Mouse (Mus musculus) liver, embryonic 13.5 days (tissue): ENCODE measurements at regions not wholly inside any gene's neighbourhood (a gene's known extent, or its start where the extent isn't known, plus 50 kb on each side); places are given as distances from the start of the nearest gene placed in this dataset.

Experiments used
- ATAC-seq: fragments of 200-750 bp; cut with Nextera tagmentation; 2 replicates; pipeline ENCODE4 v1.8.0; 2017; ENCODE audit warnings: low read depth, mild to moderate bottlenecking, moderate number of reproducible peaks, moderate library complexity
- DNase-seq: peaks from one replicate; pipeline ENCODE4 v3.0.0; 2022
- H3K27ac ChIP-seq: fragments of 300-500 bp; sonication (generic); 2 replicates; pipeline ENCODE4 v1.5.1; 2015; ENCODE audit warnings: moderate library complexity, mild to moderate bottlenecking, inconsistent platforms
- H3K27me3 ChIP-seq: fragments of 300-500 bp; sonication (generic); 2 replicates; pipeline ENCODE4 v1.6.1; 2015; ENCODE audit warnings: mild to moderate bottlenecking, inconsistent platforms
- H3K36me3 ChIP-seq: fragments of 300-500 bp; sonication (generic); 2 replicates; pipeline ENCODE4 v1.6.1; 2015; ENCODE audit warnings: mild to moderate bottlenecking, inconsistent platforms
- H3K4me1 ChIP-seq: fragments of 300-500 bp; sonication (generic); replicated peaks from 2 replicates; pipeline ENCODE4 v1.6.1; 2015; ENCODE audit warnings: inconsistent platforms
- H3K4me2 ChIP-seq: fragments of 300-500 bp; sonication (generic); 2 replicates; pipeline ENCODE4 v1.6.1; 2015; ENCODE audit warnings: inconsistent platforms, mild to moderate bottlenecking, moderate library complexity
- H3K4me3 ChIP-seq: fragments of 300-500 bp; sonication (generic); replicated peaks from 2 replicates; pipeline ENCODE4 v1.5.1; 2015; ENCODE audit warnings: mild to moderate bottlenecking, inconsistent platforms
- H3K9ac ChIP-seq: fragments of 300-500 bp; sonication (generic); 2 replicates; pipeline ENCODE4 v1.6.1; 2015; ENCODE audit warnings: mild to moderate bottlenecking, inconsistent platforms
- H3K9me3 ChIP-seq: fragments of 300-500 bp; sonication (generic); replicated peaks from 2 replicates; pipeline ENCODE4 v1.6.1; 2016; ENCODE audit warnings: inconsistent platforms
- WGBS: fragments of 180-500 bp; shearing (Covaris S2); methylation state at CpG from one replicate; pipeline ENCODE4 v1.1.7; 2015; ENCODE audit not compliant: insufficient replicate concordance; 5-methylcytosine and 5-hydroxymethylcytosine counted together

DNA sequence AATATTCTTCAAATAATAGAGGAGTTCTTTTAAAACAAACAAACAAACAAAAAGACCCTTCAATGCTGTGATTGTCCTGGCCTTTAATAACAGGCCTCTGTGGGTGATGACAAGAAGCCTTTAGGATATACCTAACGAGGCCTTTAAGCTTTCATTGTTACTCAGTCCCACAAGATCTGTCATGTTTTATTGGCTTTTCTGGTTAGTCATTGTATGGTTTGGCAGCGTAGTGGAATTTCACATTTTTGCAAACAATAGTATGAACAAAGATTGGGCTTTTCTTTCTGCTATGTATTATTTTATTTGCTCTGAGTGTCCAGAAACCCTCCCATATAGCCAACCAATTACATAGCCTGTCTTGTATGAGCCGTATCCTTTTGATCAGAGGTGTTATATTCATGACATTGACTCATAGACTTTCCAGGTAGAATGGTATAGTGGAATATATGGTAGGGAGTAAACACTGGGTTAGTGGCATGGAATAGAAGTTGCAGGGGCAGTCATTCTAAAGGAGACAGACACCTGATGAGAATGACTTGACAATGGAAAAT lies 76.1 kb upstream of the Cerkl start:
- 57% methylated on average over 3 of the region's 3 CpGs for WGBS
- Histone ChIP-seq H3K27me3 (no peaks in the 10 kb centered on the region), H3K9me3 (no peaks in the 10 kb centered on the region), H3K4me2 (no peak overlapping the region), H3K27ac (no peak overlapping the region), H3K36me3 (no peaks in the 10 kb centered on the region), H3K9ac (no peak overlapping the region), H3K4me3 (no peak overlapping the region), H3K4me1 (no peaks in the 10 kb centered on the region)
- DNase-seq (no peak), ATAC-seq (no peak)

DNA sequence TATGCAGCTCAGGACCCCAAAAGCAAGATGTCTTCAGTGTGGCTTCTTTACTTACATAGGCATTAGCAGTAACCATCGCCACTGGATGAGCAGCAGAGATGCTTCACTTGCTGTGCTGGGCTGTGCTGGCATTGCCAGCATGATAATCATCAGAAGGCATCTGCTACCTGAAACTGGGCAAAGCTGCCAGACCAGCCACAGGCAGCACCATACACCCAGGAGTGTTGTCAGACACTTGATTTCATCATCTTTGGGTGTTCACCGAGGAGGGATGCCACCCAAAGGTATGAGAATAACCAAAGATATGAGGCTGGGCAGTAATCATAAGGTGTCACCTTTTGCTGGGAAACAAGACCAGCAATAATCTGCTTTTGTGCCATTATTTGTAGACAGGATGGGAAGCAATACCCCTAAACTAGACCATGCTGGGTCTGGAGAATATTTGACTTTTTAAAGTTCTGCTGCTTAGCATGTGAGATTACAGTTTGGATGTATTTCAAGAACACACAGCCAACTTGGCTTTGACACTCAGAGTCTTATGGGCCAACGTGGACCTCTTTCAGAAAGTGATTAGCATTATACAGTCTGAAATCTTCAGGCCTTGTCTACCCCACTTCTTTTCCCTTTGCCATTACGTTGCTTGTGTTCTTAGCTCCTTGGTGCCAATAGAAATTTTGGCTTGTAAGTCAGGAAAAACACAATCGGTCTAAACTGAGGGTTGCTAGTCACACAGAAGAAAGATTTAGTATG lies 80.7 kb upstream of the Cerkl start:
- H3K9ac ChIP-seq = no peak overlapping the region
- H3K27me3 ChIP-seq = no peaks in the 10 kb centered on the region
- WGBS = 58% methylated on average over 5 of the region's 5 CpGs
- no peak overlapping the region for H3K4me3 ChIP-seq
- no peak overlapping the region for H3K4me2 ChIP-seq
- H3K4me1 ChIP-seq = no peaks in the 10 kb centered on the region
- ATAC-seq = no peak
- H3K27ac ChIP-seq = no peak overlapping the region
- no peaks in the 10 kb centered on the region for H3K36me3 ChIP-seq
- H3K9me3 ChIP-seq = no peaks in the 10 kb centered on the region
- no peak for DNase-seq

- Histone ChIP-seq H3K9ac (no peak overlapping the region), H3K36me3 (no peaks in the 10 kb centered on the region), H3K4me2 (no peak overlapping the region), H3K9me3 (no peaks in the 10 kb centered on the region), H3K4me3 (no peak overlapping the region), H3K27me3 (no peaks in the 10 kb centered on the region), H3K4me1 (no peaks in the 10 kb centered on the region), H3K27ac (no peak overlapping the region)
- DNase-seq (no peak), ATAC-seq (no peak)
- 38% methylated on average over 8 of the region's 8 CpGs for WGBS
Measured at GRCm38 (mm10) chr2:79540384-79540783, 83.8 kb upstream of the Cerkl start.

DNA sequence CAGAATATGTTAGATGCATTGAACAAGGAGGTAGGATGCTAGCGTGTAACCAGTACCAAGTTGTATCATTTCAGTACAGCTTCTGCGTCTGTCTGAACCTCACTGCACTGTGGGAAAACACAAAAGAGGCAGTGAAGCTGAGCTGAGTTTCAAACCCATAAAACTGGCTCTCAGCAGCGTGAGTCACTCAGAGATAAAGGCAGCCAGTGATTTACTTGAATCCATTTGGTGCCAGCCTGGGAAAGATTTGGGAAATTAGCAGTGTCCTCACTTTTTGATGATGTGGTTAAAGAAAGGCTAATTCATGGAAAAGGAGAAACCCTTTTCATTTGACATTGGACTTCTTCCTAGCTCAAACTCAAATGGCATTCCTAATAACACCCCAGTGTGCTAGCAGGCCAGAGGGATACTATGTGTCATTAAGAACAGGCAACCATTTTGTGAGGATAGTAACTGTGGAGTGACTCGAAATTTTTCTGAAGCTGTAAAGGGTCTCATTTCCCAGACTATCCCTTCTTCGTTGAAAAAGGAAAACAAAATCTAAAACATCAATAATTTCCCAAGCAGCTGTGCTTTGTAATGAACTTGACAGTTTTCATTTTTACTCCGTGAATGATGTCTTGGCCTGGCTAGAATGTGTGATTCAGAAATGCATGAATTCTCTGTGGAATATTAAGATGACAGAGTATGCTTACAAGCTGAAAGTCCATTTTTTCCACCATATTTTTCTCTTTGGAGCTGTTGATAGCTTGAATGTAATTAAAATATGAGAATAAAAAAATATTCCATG lies 85.8 kb upstream of the Cerkl start:
- Histone ChIP-seq H3K4me1 (no peaks in the 10 kb centered on the region), H3K9ac (no peak overlapping the region), H3K27ac (no peak overlapping the region), H3K27me3 (no peaks in the 10 kb centered on the region), H3K4me2 (no peak overlapping the region), H3K36me3 (no peaks in the 10 kb centered on the region), H3K9me3 (no peaks in the 10 kb centered on the region), H3K4me3 (no peak overlapping the region)
- 62% methylated on average over 6 of the region's 6 CpGs for WGBS
- ATAC-seq (no peak), DNase-seq (no peak)

- Histone ChIP-seq H3K27me3 (no peaks in the 10 kb centered on the region), H3K4me2 (no peak overlapping the region), H3K4me3 (no peak overlapping the region), H3K9me3 (no peaks in the 10 kb centered on the region), H3K36me3 (no peaks in the 10 kb centered on the region), H3K4me1 (no peaks in the 10 kb centered on the region), H3K9ac (no peak overlapping the region), H3K27ac (no peak overlapping the region)
- DNase-seq = no peak
- 63% methylated on average over 5 of the region's 5 CpGs for WGBS
- ATAC-seq = no peak
Measured at GRCm38 (mm10) chr2:79543456-79543855, 86.9 kb upstream of the Cerkl start.

GRCm38 (mm10) chr2:79543948-79544792 lies 87.6 kb upstream of the Cerkl start:
- DNase-seq (no peak), ATAC-seq (no peak)
- WGBS = 64% methylated on average over 8 of the region's 8 CpGs
- no peaks in the 10 kb centered on the region for H3K9me3 ChIP-seq
- no peaks in the 10 kb centered on the region for H3K27me3 ChIP-seq
- H3K4me2 ChIP-seq = no peak overlapping the region
- H3K4me1 ChIP-seq = no peaks in the 10 kb centered on the region
- no peak overlapping the region for H3K9ac ChIP-seq
- H3K27ac ChIP-seq = no peak overlapping the region
- H3K36me3 ChIP-seq = no peaks in the 10 kb centered on the region
- H3K4me3 ChIP-seq = no peak overlapping the region

GRCm38 (mm10) chr2:79544793-79545260 lies 88.2 kb upstream of the Cerkl start:
- no peak for DNase-seq
- no peak overlapping the region for H3K4me2 ChIP-seq
- H3K9me3 ChIP-seq = no peaks in the 10 kb centered on the region
- no peak overlapping the region for H3K27ac ChIP-seq
- ATAC-seq = no peak
- no peak overlapping the region for H3K9ac ChIP-seq
- no peak overlapping the region for H3K4me3 ChIP-seq
- no peaks in the 10 kb centered on the region for H3K27me3 ChIP-seq
- WGBS = 68% methylated on average over 4 of the region's 4 CpGs
- H3K4me1 ChIP-seq = no peaks in the 10 kb centered on the region
- no peaks in the 10 kb centered on the region for H3K36me3 ChIP-seq

- no peaks in the 10 kb centered on the region for H3K4me1 ChIP-seq
- 23% methylated on average over 4 of the region's 4 CpGs for WGBS
- no peaks in the 10 kb centered on the region for H3K36me3 ChIP-seq
- H3K9ac ChIP-seq = no peak overlapping the region
- H3K4me3 ChIP-seq = no peak overlapping the region
- no peak for DNase-seq
- no peak for ATAC-seq
- no peak overlapping the region for H3K4me2 ChIP-seq
- no peak overlapping the region for H3K27ac ChIP-seq
- H3K27me3 ChIP-seq = no peaks in the 10 kb centered on the region
- H3K9me3 ChIP-seq = no peaks in the 10 kb centered on the region
Measured at GRCm38 (mm10) chr2:79546206-79546605, 88.9 kb upstream of the Itprid2 start.

DNA sequence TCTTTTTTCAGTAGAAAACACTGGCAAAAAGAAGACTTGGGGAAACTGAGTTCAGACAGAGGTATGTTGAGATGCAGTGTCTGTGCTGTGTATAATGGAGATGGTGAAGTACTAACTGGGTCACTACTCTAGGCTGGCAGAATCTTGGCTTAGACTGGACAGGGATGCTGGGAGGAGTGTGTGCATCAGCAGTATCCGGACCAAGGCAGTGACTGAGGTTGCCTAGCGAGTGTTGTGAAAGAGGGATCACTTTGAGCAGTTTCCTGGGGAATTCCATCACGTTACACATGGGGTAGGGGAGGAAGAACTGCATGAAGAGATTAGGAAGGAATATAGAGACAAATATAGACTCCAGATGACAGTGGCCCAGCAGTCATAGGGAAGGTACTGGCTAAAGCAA lies 87.9 kb upstream of the Itprid2 start:
- no peak for ATAC-seq
- H3K4me1 ChIP-seq = no peaks in the 10 kb centered on the region
- 41% methylated on average over 3 of the region's 3 CpGs for WGBS
- H3K9me3 ChIP-seq = no peaks in the 10 kb centered on the region
- H3K4me3 ChIP-seq = no peak overlapping the region
- H3K27me3 ChIP-seq = no peaks in the 10 kb centered on the region
- DNase-seq = no peak
- no peak overlapping the region for H3K27ac ChIP-seq
- H3K4me2 ChIP-seq = no peak overlapping the region
- H3K9ac ChIP-seq = no peak overlapping the region
- H3K36me3 ChIP-seq = no peaks in the 10 kb centered on the region

DNA sequence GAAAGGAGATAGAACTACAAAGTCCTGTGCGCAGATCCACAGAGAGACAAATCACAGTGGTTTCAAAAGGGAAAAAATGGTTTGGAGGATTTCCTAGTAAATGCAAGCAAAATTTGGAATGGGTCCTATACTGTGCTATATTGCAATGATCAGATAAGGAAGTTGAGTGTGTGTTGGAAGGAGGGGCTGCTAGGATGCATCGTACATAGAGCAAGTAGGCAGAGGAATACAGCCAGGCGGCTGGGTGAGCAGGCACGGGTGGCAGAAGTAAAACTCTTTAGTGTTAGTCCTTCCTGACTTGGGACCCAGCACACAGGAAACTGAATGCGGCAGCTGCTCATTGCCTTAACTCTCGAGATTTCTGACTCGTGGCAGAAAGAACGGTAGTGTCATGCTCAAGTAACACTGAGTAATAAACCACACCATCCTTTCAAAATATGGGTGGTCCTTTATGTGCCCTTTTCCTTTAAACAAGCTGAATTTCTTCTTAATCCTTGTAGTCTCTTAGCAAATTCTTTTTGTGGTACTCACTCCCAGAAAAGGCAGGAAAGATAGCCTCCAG lies 87.0 kb upstream of the Itprid2 start:
- DNase-seq (no peak), ATAC-seq (no peak)
- no peak overlapping the region for H3K27ac ChIP-seq
- H3K9ac ChIP-seq = no peak overlapping the region
- 34% methylated on average over 8 of the region's 8 CpGs for WGBS
- no peak overlapping the region for H3K4me2 ChIP-seq
- no peaks in the 10 kb centered on the region for H3K27me3 ChIP-seq
- no peaks in the 10 kb centered on the region for H3K9me3 ChIP-seq
- no peaks in the 10 kb centered on the region for H3K4me1 ChIP-seq
- no peaks in the 10 kb centered on the region for H3K36me3 ChIP-seq
- H3K4me3 ChIP-seq = no peak overlapping the region

DNA sequence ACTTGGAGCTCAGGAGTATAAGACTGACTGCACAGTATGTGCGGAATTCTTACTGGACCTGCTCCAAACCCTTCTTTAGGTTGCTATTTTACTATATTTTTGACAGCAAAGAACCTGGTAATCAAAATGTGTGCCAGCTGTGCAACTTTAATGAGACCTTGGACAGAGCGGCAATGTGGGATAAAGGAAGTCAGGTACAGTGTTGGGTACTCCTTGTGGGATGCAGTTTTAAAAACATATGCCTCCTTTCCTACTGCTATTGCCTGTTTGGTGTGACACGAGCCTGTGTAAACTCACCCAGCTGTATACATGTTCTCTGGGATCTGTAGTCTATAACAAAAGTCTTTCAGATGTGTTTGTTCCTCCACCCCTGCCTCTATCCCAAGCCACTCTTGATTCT lies 85.4 kb upstream of the Itprid2 start:
- no peak for ATAC-seq

More for the DNA sequence above, 85.4 kb upstream of the Itprid2 start:
- Histone ChIP-seq H3K4me3 (no peak overlapping the region), H3K27me3 (no peaks in the 10 kb centered on the region), H3K27ac (no peak overlapping the region), H3K9ac (no peak overlapping the region), H3K9me3 (no peaks in the 10 kb centered on the region), H3K36me3 (no peaks in the 10 kb centered on the region), H3K4me1 (no peaks in the 10 kb centered on the region), H3K4me2 (no peak overlapping the region)
- WGBS = 62% methylated on average over 3 of the region's 3 CpGs
- DNase-seq = no peak
